Mouse (Mus musculus): ENCODE data around the gene Sh3kbp1. TPM values are rescaled to one million over a fixed set of nuclear protein-coding genes. Genes with fewer than 3 reads are reported as not detected.

Sh3kbp1 gene
- total RNA-seq, 2 experiments from 2014 or later = 104 to 116 TPM

DNA sequence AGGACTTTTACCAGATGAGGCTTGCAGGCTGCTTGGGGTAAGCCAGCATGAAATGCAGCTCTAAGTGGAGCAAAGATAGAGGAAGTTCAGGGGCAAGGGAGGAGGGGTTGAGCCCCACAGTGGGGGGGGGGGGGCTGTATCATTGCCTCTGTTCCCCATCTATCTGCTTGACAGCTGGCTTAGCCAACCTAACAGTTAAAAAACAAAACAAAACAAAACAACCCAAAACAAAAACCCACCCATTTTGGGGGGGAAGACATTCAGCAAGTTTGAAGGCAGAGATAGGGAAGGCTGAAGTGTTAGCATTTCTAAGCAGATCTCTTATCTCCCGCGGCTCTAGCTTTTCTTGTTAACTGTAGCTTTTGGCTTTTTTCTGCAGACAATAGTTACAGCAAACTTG, 49.2 kb downstream of the Sh3kbp1 start:
- no peak for DNase-seq
- intact Hi-C loops (cut with DNase I) = no loop called here

DNA sequence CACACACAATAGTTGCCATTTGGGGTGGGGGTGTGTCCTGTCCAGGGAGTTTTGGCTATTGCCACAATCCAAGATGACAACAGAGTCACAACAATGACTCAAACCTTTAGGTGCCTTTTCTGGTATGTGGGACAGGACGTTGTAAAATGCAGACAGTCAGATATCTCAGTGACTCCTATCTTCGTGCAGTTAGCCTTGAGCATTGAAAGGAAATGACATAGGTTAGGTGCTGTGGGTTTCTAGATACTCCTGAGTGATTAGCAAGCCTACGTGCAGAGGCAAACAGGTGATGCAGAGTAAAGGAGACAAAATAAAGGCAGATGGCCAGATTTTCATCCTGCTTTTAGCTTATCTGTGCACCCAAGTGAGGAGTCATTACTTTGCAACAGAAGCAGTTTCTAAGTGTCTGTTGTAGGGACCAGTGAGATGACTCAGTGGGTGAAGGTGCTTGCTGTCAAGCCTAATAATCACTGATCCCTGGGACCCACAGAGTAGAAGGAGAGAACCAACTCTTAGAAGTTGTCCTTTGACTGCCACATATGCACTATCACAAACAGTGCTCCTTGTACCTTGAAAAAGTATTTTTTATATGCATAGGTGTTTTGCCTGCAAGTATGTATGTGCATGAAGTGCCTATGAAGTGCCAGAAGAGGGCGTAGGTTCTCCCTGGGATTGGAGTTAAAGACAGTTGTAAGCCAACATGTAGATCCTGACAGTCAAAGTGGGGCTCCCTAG, 50.7 kb downstream of the Sh3kbp1 start:
- DNase-seq = no peak
- intact Hi-C loops (cut with DNase I) = no loop called here

DNA sequence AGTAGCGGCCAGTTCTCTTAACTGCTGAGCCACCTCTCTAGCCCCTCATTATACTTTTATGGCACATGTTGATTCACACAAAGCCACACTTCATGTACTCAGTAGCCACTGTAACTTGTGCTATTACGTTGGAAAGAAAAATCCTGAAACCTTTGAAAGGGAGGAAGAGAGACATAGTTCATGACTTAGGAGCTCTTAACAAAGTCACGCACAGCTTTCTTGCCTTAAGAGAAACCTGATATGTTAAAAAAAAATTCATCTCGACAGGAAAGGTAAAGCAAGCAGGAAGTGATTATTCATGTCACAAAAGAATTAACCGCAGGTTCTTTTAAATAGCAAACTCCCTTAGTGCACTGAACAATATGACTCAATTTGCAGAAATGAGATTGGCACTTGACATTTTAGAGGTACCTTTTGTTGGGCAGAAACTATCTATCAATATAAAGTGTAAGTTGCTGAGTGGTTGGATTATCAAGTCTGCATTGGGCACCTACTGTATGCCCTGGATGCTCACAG, 51.3 kb downstream of the Sh3kbp1 start:
- intact Hi-C loops (cut with DNase I) = no loop called here
- no peak for DNase-seq

DNA sequence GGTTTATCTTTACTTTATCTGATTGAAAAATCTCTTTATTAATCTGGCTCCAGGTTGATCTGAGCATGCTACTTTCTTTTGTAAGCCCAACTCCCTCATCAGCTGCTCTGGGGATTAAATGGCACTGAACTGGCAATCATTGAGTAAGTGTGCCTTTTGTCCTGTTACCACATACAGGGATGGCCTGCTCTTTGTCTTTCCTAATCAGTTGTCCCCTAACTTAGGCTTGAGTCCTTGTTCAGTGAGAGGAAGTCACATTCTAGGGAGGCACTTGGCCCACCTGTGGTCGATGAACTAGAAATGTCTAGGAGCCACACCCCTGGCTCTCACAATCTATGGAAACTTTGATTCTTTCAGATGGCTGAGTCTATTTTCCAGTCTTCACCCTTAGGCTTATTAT, 58.4 kb downstream of the Sh3kbp1 start:
- DNase-seq = no peak
- intact Hi-C loops (cut with DNase I) = no loop called here

DNA sequence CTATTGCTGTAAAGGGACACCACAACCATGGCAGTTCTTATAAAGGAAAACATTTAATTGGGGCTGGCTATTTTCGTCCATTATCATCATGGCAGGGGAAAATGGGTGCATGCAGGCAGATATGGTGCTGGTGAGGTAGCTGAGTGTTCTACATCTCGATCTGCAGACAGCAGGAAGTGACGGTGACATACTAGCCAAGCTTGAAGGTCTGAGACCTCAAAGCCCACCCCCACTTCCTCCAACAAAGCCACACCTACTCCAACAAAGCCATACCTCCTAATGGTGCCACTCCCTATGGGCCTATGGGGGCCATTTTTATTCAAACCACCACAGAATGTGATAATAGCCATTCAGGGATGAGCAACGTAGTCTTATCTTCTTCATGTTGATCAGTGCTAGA, 59.8 kb downstream of the Sh3kbp1 start:
- intact Hi-C loops (cut with DNase I) = no loop called here
- no peak for DNase-seq

DNA sequence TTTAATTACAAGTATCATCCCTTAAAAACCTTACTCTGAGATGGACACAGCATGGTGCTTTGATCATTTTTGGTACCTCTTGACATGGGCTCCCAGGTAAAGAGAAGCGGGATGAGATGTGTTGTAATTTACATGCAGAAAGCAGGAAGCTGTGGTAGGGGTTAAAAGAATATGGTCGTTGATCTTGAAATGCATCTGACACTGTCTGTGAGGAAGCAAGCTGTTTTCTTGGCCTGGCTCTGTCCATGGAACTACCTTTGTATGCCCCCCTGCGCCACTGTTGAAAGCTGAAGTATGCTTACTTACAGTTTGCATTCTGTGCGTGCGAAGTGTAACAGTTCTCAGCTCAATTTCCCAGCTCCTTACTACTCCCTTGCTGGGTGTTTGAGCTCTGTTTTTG, 61.6 kb downstream of the Sh3kbp1 start:
- no peak for DNase-seq

DNA sequence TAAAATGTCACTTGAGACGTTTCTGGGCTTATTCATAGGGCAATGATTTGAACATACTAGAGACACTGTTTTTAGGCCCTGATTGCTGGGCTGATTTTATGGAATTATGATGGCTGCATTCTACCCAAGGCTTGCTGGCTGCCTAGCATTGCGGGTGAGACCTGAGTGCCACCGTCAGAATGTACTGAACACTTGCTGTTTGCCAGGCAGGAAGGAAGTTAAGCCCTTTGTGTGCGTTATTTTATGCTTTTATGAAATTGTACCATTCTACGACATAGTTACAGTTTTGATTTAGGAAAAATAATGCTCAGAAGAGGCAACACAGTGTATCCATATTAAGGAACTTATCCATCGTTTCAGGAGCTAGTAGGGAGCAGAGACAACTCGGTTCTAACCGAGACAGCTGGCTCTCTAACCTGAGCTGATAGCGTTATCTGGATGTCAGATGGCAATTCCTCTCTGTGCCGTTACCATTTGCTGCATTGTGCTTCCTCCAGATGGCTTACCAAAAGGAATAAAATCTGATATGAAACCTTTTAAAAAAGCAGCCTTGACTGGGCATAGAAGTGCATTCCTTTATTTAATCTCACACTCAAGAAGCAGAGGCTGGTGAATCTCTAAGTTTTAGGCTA, 62.8 kb downstream of the Sh3kbp1 start:
- intact Hi-C loops (cut with DNase I) = no loop called here

More for the DNA sequence above, 61.6 kb downstream of the Sh3kbp1 start:
- intact Hi-C loops (cut with DNase I) = no loop called here

DNA sequence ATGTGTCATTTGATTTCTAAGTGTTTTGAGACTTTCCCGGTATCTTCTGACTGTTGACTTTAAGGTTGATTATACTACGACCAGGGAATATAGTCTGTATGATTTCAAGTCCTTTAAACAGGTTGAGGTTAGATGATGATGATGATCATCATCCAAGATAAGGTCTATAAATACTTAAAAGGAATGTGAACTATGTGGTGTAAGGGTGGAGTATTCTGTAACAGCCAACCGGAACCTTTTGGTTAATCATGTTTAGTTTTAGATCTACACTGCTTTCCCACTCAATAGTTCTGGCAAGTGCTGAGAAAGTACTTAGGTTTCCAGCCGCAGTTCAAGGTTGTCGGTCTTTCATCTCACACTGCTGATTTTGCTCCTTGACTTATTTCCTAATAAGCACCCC, 66.1 kb downstream of the Sh3kbp1 start:
- DNase-seq = no peak
- intact Hi-C loops (cut with DNase I) = no loop called here

More for the DNA sequence above, 62.8 kb downstream of the Sh3kbp1 start:
- no peak for DNase-seq

DNA sequence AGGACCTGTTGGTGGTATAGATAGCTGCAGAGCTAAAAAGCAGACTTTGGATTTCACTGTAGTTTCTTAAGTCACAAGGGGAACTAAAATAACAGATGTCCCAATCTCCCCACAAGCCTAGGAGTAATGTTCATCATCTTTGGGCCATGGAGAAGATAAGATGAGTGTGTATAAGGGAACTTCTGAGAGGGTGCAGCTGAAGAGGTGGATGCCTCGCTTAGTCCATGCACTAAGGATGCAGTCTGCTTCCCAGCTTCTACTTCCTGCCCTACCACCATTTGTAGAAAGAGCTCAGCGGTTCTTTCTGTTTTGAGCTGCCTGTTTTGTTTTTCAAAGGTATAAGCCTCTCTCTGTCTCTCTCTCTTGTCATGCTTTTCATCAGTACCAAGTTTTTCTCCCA, 69.5 kb downstream of the Sh3kbp1 start:
- intact Hi-C loops (cut with DNase I) = no loop called here
- DNase-seq = no peak

DNA sequence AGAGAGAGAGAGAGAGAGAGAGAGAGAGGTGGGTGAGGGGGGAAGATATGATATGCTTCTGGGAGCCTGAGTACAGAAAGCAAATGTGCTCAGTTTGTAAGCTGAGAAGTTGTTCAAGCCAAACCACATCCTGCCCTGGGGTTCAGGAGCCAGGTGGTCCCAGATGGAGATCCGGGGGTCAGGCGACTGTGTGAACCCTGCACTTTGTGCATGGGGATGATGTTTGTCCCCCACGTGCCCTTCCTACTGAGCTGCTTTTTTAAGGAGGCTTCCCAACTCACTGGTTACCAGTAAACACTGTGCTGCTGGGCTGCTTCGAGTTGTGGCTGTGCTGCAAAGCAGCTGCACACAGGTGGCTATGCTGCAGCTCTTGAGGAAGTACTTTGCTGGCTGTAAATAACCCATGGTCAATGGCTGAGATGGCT, 70.0 kb downstream of the Sh3kbp1 start:
- intact Hi-C loops (cut with DNase I) = no loop called here
- peak in 1 of 2 experiments; percentile 3 for DNase-seq

DNA sequence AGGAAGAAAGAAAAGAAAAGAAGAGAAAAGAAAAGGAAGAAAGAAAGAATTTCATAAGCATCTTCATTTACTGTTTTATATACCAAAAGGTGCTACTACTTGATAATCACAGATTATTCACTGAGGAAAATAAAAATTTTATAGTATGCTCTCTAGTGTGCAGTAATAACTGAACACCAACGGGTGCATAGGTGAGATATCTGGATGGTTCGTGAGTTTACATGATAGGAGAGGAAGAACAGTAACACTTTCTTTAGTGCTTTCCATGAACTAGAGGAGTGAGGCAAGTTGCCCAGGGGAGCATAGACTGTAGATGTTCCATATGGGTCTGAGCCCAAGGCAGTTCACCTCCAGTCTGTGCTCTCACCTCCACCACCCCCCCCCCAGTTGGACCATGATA, 75.8 kb downstream of the Sh3kbp1 start:
- DNase-seq = no peak
- intact Hi-C loops (cut with DNase I) = no loop called here

DNA sequence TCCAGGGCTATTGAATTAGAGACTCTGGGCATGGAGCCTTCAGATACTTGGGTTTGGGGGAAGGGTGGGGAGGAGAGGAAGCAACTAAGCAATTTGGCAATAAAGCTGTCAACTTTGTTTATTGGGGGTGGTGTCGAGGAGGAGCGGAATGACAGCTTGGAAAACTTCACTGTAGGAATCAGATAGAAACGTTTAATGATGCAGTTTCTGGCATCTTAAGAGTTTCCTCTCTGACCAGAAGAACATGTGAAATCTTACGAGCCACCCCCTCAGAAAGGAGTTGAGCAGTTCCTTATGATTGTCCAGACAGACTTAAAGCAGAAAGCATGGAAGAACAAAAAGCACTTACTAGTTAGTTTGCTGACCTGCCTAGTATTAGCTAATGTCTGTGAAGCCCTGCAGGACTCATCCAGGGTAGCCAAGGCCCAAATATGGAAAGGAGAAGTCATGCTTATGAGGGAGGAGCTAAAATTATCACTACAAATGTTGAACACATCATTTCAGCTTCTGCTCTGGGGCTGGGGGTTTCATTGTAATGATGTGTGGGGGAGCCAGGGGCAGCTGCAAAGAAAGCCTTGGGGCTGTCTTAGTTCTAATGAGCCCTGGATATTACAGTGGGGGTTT, 77.4 kb downstream of the Sh3kbp1 start:
- intact Hi-C loops (cut with DNase I) = loop anchor here (5.0 kb wide), 1 partner anchor 77 kb away; the partner anchor contains the start of gene Sh3kbp1
- no peak for DNase-seq

DNA sequence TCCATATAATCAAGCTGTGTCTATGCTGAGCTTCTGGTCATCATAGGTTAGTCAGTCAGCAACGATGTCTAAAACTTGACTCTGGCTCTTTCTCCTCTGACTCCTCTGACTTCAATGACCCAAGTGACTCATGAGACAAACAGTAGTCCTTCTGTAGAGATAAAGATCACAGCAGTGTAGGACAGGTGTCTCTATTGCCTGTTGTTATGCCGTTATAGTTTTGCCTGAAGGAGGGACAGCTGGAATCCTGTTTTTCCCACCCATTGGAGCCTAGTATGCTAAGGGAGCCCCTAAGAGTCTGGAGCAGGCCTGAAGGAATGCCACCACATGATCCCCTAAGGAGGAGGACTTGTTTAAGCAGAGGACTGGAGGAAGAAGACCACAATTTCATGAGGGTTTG, 78.3 kb downstream of the Sh3kbp1 start:
- no peak for DNase-seq
- intact Hi-C loops (cut with DNase I) = loop anchor here (5.0 kb wide), 1 partner anchor 78 kb away; the partner anchor contains the start of gene Sh3kbp1

DNA sequence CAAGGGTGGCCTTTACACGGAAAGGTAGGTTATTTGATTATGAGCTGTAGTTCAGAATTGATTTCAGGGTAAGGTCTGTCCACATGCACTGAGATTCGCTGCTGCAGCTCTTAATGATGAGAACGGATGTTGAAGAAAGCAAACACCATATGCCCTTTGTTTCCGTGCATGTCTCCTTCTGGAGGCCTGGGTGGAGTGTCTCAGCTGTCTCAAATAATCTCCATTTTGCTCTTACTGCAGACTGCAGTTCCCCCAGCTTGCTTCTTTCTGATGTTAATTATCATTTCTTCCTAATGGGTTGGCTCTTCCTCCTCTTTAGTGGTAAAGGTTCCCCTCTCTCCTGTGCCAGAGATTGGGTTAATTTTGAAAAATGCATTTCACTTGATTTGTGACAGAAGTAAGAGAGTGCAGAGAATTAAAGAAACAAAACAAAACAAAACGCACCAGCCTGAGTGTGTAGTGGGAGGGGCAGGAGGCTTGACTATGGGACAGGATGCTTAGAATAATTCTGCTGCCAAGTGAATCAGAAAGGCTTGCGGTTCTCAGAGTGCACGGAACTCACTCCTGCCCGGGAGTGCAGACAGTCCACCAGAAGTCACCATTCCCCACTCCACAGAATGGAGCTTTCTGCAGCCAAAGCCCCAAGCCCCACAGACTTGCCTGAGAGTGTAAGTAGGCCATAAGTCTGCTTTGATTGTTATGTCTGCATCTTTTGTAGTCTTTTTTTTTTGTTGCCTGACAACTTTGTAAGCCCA, 81.2 kb downstream of the Sh3kbp1 start:
- intact Hi-C loops (cut with DNase I) = loop anchor here (5.0 kb wide), 1 partner anchor 81 kb away; the partner anchor contains the start of gene Sh3kbp1
- DNase-seq = peak in 1 of 2 experiments; percentile 6

DNA sequence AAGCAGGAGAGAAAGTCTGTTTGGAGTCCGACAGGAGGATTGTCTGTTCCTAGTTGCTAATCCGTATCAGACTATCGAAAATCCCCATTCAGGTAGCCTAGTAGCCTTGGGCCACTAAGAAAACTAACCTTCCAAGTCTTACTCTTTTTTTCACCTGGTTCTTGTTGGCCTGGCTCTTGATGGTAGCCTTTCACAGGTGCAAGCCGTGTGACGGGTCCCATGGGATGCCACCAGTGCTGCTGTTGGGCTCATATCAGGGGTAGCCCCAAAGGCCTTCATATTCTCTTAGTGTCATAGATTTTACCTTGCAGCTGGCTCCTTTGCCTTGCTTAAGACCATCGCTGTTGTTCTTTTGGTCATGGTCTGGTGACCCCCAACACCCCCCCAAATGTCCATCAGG, 82.2 kb downstream of the Sh3kbp1 start:
- intact Hi-C loops (cut with DNase I) = loop anchor here (5.0 kb wide), 1 partner anchor 82 kb away; the partner anchor contains the start of gene Sh3kbp1
- DNase-seq = no peak

DNA sequence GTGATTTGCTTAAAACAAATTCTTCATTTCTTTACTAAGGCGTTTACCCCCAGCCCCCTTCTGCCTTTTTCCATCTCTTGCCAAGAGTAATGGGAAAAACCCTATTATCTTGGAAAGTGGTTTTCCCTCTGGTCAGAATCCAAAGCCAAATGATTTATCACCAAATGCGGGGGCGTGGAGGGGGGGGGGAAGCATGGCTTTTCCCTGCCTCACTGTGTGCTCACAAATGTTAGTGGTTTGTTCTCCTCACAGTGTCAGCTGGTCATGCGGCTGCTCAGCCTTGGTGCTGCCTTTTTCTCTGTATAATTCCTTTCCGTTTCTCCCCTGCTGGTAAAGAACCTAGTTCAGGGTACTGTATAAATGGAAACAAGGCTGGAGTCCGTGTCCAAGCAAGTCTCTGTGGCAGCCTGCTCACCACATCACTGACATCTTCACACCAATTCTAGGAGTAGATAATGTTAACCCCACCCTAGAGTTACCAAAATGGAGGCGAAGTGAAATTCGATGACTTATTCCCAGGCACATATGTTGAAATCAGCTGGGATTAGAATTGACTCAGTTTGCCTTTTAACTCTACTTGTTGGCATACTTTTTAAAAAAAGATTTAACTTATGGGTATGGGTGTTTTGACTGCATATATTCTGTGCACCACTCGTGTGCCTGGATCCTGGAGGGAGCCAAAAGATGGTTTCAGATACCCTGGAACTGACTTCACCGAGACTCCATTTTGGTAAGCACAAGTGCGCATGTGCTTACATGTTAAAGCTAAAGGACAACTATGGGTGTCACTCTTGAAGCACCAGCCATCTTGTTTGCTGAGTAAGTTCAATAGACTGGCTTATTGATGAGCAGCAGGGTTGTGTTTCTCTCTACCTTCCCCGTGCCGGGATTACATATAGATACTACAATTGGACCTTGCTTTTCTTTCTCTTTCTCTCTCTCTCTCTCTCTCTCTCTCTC, 84.3 kb downstream of the Sh3kbp1 start:
- intact Hi-C loops (cut with DNase I) = no loop called here
- no peak for DNase-seq

DNA sequence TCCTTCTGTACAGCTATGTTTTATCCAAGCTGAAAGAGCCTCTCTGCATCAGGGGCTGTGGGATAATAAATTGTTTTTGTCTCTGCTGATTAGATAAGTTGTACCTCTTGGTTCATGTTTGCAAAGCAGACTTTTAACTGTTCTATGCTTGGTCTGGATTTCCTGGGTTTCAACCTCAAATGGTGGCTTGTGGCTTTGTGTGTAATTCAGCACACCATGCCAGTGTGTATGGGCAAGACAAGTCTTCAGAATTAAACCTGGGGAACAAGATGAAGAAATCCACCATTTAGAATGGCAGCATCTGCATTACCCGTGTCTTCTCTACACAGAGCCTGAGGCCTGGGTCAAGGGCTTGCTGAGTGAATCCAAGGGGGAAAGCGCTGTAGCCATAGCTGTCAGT, 86.1 kb downstream of the Sh3kbp1 start:
- no peak for DNase-seq
- intact Hi-C loops (cut with DNase I) = no loop called here

DNA sequence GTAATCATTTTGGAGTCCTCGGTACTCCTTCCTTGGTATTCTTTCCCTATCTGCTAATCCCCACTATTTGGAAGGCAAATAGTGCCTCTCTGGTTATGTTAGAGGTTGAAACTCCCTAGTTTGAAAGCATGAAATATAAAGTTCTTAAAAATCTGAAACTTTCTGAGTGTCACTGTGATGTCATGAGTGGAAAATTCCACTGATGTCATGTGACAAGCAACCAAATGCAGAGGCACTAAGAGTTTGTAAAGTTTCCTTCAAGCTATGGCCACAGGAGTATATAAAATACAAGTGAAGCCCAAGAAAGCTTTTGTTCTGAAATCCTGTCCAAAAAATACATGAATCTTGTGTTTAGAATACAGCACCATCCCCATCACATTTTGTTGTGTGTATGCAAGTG, 94.3 kb downstream of the Sh3kbp1 start:
- no peak for DNase-seq
- intact Hi-C loops (cut with DNase I) = no loop called here

DNA sequence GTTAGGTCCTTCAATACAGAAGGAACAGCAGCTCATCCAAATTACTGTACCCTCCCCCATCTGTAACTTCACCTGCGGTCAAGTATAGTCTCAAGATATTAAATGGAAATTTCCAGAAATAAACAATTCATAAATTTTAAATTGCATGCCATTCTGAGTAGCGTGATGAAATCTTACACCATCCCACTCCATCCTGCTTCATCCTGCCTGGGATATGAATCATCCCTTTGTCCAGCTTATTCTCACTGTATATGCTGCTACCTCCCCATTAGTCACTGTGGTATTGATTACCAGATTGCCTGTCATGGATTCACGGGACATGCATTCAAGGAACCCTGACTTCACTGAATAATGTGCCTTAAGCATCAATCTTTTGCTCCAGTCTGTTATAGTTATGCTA, 104.3 kb downstream of the Sh3kbp1 start:
- no peak for DNase-seq
- intact Hi-C loops (cut with DNase I) = no loop called here

DNA sequence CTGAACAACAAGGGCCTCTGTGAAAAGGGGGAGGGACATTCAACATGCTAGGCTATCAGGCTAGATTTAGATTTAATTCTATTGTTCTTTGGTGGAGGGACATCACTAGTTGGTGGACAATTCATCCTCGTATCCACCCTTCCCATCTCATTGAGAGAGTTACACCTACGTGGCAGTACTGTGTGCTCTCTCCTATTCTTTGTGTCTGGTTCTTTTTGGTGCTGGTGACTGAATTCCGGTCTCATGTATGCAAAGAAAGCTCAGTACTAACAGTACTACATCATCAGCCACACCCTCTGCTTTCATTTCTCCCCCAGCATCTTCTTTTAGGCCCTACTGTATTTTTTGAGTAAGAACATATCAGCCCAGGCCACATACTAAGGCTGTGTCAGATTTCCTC, 105.8 kb downstream of the Sh3kbp1 start:
- no peak for DNase-seq
- intact Hi-C loops (cut with DNase I) = no loop called here

Measured in heart, postnatal 36 days (tissue).